Mouse (Mus musculus) liver, adult 2 months (tissue): ENCODE data around the gene Mafg.

ENCODE experiments used
- CTCF ChIP-seq: fragments of 200-500 bp; IDR thresholded peaks from 2 replicates; pipeline ENCODE4 v1.5.1; 2011; ENCODE audit warnings: low read depth, low read length, control low read depth
- POLR2A ChIP-seq: fragments of 200-500 bp; IDR thresholded peaks from 2 replicates; pipeline ENCODE4 v1.6.1; 2011; ENCODE audit warnings: low read length, control low read depth; ENCODE audit not compliant: insufficient read depth; ENCODE audit errors: extremely low read depth

GRCm38 (mm10) chr11:120641869-120642268, 8.5 kb upstream of the Mafg start:
- TF ChIP-seq POLR2A (no peak), CTCF (no peak)
